Mouse (Mus musculus) T-helper 2 cell (primary cell): ENCODE data around the gene Cnih2.

Experiments
- in situ Hi-C: fragments of 300-600 bp; cut with MboI, MseI; formaldehyde crosslinking; loops from one replicate; pipeline ENCODE4 v1.15.1; 2025; ENCODE audit warnings: high pct_unique_total_duplicates

Cnih2 gene

DNA sequence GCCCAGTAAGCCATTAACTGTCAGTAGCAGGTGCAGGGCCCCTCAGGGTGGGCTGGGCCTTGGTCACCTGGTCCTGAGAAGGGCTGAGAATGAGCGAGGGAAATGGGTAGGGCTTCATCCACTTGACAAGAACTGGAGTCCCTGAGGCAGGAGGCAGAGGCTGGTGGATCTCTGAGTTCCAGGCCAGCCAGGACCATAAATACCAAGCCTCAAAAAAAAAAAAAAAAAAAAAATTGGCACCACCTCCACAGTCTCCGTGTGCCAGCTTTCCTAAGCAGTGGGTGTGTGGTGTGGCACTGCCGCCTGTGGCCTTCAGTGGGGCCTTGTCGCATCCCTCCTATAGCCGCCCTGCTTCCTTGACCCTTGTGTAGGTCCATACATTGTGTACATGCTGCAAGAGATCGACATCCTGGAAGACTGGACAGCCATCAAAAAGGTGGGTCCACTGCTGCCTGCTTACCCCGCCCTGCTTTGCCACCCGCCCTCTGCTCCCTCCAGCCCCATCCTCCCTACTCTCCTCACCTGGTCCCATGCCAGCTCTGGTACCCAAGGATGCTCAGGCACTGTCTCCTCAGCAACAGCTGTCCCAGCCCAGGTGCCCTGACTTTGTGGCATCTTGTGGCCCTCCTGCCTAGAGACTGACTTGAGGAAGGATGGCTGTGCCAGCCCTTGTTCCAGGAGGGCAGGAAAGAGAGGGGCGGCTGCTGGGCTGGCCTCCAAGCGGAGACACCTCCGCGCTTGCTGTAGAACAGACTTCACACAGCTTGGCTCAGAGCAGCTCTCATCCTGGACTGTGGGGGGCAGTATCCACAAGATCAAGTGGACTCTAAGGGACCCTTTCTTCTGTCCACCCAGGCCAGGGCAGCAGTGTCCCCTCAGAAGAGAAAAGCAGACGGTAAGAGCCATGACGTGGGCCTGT, 49.9 kb downstream of the Cnih2 start:
- in situ Hi-C loops = no loop called here

DNA sequence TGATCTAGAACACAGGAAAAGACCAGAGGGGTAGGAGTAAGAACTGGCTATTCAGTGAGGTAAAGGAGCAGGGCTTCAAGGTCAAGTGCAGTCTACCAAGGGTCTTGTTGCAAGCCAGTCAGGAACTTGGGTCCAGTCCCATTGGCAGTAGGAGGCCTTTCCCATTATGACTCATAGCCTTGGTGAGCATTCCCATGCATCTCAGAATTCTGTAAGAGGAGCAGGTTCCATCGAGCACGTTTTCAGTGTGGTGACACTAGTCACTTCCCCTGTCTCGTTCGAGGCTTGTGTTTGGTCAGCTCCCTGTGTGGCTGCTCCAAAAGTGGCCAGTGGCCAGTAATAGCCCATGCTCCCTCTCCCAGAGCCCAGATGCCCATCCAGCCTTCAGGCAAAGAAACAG, 52.8 kb downstream of the Cnih2 start:
- in situ Hi-C loops = no loop called here
